Mouse (Mus musculus): Measurements from ENCODE around the gene Slc26a6. TPM values are rescaled to one million over a fixed set of nuclear protein-coding genes. Genes with fewer than 3 reads are reported as not detected.
A peak's percentile ranks its signal among the peaks of the same experiment; 100 is the strongest.

The Slc26a6 gene
- polyA plus RNA-seq, 1 experiment, result 8.2 TPM

GRCm38 (mm10) chr9:108809188-108809587 is 43.9 kb upstream of the Slc26a6 start:
- no peak for TF ChIP-seq POLR2A (IDR thresholded peaks at IDR 0.05; ENCODE audit: insufficient read depth, low read length)
- no peak for TF ChIP-seq EP300 (IDR thresholded peaks at IDR 0.05; ENCODE audit: insufficient read depth, low read depth, low read length)
- TF ChIP-seq CTCF (IDR thresholded peaks at IDR 0.05; ENCODE audit: low read depth, low read length), result no peak
- peak overlapping the region; percentile 82; the same call in 1 of the 2 replicates for H3K4me3 ChIP-seq (ENCODE audit: low read depth, low read length)
- H3K36me3 ChIP-seq (ENCODE audit: control insufficient read depth, insufficient read depth, low read length, poor library complexity, severe bottlenecking), result peaks cover 4% of the 10 kb centered on the region; the same call in 1 of the 2 replicates
- H3K27me3 ChIP-seq (ENCODE audit: control insufficient read depth, insufficient read depth, low read length, poor library complexity, severe bottlenecking), result no peaks in the 10 kb centered on the region
- H3K9me3 ChIP-seq (replicated peaks; ENCODE audit: control insufficient read depth, insufficient read depth, low read length, poor library complexity, severe bottlenecking), result no peaks in the 10 kb centered on the region
- H3K9ac ChIP-seq (ENCODE audit: low read depth, poor library complexity, severe bottlenecking), result peak overlapping the region; percentile 60; the same call in 1 of the 2 replicates
- peaks cover 2% of the 10 kb centered on the region for H3K4me1 ChIP-seq (ENCODE audit: control insufficient read depth, insufficient read depth, low read length)
- H3K27ac ChIP-seq (ENCODE audit: insufficient read depth, low read length), result no peak overlapping the region

- H3K27ac ChIP-seq (ENCODE audit: insufficient read depth, low read length), result no peak overlapping the region
- H3K4me1 ChIP-seq (ENCODE audit: control insufficient read depth, insufficient read depth, low read length), result peaks cover 2% of the 10 kb centered on the region
- no peak for TF ChIP-seq CTCF (IDR thresholded peaks at IDR 0.05; ENCODE audit: low read depth, low read length)
- no peak overlapping the region for H3K4me3 ChIP-seq (ENCODE audit: low read depth, low read length)
- no peaks in the 10 kb centered on the region for H3K9me3 ChIP-seq (replicated peaks; ENCODE audit: control insufficient read depth, insufficient read depth, low read length, poor library complexity, severe bottlenecking)
- no peaks in the 10 kb centered on the region for H3K27me3 ChIP-seq (ENCODE audit: control insufficient read depth, insufficient read depth, low read length, poor library complexity, severe bottlenecking)
- no peak overlapping the region for H3K9ac ChIP-seq (ENCODE audit: low read depth, poor library complexity, severe bottlenecking)
- H3K36me3 ChIP-seq (ENCODE audit: control insufficient read depth, insufficient read depth, low read length, poor library complexity, severe bottlenecking), result peaks cover 6% of the 10 kb centered on the region; the same call in 1 of the 2 replicates
These were observed 43.4 kb upstream of the Slc26a6 start for GRCm38 (mm10) chr9:108809723-108810122.

DNA sequence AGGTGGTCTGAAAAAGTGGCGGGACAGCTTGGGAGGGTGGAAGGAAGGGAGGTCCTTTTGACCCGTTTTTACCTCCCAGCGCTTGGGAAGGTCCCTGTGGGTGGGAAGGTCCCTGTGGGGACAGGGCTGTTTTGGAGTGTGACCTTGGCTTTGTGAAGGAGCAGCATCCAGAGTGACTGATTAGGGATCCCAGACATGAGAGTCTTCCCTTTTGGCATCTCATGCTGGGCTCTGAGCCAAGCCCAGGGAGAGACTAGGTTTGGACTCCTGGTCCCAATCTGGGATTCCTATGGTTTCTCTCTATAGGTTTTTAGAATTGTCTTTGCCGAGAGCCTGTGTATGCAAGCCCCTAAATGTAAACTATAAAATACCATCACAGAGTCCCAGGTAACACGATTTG is 42.6 kb upstream of the Slc26a6 start:
- Histone ChIP-seq H3K4me3 (ENCODE audit: low read depth, low read length) (no peak overlapping the region), H3K27me3 (ENCODE audit: control insufficient read depth, insufficient read depth, low read length, poor library complexity, severe bottlenecking) (no peaks in the 10 kb centered on the region), H3K9ac (ENCODE audit: low read depth, poor library complexity, severe bottlenecking) (no peak overlapping the region), H3K4me1 (ENCODE audit: control insufficient read depth, insufficient read depth, low read length) (peaks cover 2% of the 10 kb centered on the region), H3K9me3 (replicated peaks; ENCODE audit: control insufficient read depth, insufficient read depth, low read length, poor library complexity, severe bottlenecking) (no peaks in the 10 kb centered on the region), H3K27ac (ENCODE audit: insufficient read depth, low read length) (no peak overlapping the region), H3K36me3 (ENCODE audit: control insufficient read depth, insufficient read depth, low read length, poor library complexity, severe bottlenecking) (peaks cover 6% of the 10 kb centered on the region; the same call in 1 of the 2 replicates)
- TF ChIP-seq EP300 (IDR thresholded peaks at IDR 0.05; ENCODE audit: insufficient read depth, low read depth, low read length), result no peak
- no peak for TF ChIP-seq CTCF (IDR thresholded peaks at IDR 0.05; ENCODE audit: low read depth, low read length)
- no peak for TF ChIP-seq POLR2A (IDR thresholded peaks at IDR 0.05; ENCODE audit: insufficient read depth, low read length)

GRCm38 (mm10) chr9:108815557-108815956 is 37.5 kb upstream of the Slc26a6 start:
- no peak for TF ChIP-seq EP300 (IDR thresholded peaks at IDR 0.05; ENCODE audit: insufficient read depth, low read depth, low read length)
- TF ChIP-seq POLR2A (IDR thresholded peaks at IDR 0.05; ENCODE audit: insufficient read depth, low read length), result no peak
- TF ChIP-seq CTCF (IDR thresholded peaks at IDR 0.05; ENCODE audit: low read depth, low read length), result no peak
- Histone ChIP-seq H3K27ac (ENCODE audit: insufficient read depth, low read length) (no peak overlapping the region), H3K36me3 (ENCODE audit: control insufficient read depth, insufficient read depth, low read length, poor library complexity, severe bottlenecking) (peaks cover 6% of the 10 kb centered on the region; the same call in 1 of the 2 replicates), H3K4me1 (ENCODE audit: control insufficient read depth, insufficient read depth, low read length) (no peaks in the 10 kb centered on the region), H3K9ac (ENCODE audit: low read depth, poor library complexity, severe bottlenecking) (no peak overlapping the region), H3K27me3 (ENCODE audit: control insufficient read depth, insufficient read depth, low read length, poor library complexity, severe bottlenecking) (no peaks in the 10 kb centered on the region), H3K4me3 (ENCODE audit: low read depth, low read length) (no peak overlapping the region), H3K9me3 (replicated peaks; ENCODE audit: control insufficient read depth, insufficient read depth, low read length, poor library complexity, severe bottlenecking) (no peaks in the 10 kb centered on the region)

GRCm38 (mm10) chr9:108819495-108819894 is 33.6 kb upstream of the Slc26a6 start:
- H3K4me3 ChIP-seq (ENCODE audit: low read depth, low read length), result no peak overlapping the region
- no peak overlapping the region for H3K27ac ChIP-seq (ENCODE audit: insufficient read depth, low read length)
- no peaks in the 10 kb centered on the region for H3K36me3 ChIP-seq (ENCODE audit: control insufficient read depth, insufficient read depth, low read length, poor library complexity, severe bottlenecking)
- no peak overlapping the region for H3K9ac ChIP-seq (ENCODE audit: low read depth, poor library complexity, severe bottlenecking)
- TF ChIP-seq CTCF (IDR thresholded peaks at IDR 0.05; ENCODE audit: low read depth, low read length) (peak; percentile 81), POLR2A (IDR thresholded peaks at IDR 0.05; ENCODE audit: insufficient read depth, low read length) (no peak)
- no peaks in the 10 kb centered on the region for H3K9me3 ChIP-seq (replicated peaks; ENCODE audit: control insufficient read depth, insufficient read depth, low read length, poor library complexity, severe bottlenecking)
- no peaks in the 10 kb centered on the region for H3K4me1 ChIP-seq (ENCODE audit: control insufficient read depth, insufficient read depth, low read length)
- H3K27me3 ChIP-seq (ENCODE audit: control insufficient read depth, insufficient read depth, low read length, poor library complexity, severe bottlenecking), result no peaks in the 10 kb centered on the region

GRCm38 (mm10) chr9:108820077-108820476 is 33.0 kb upstream of the Slc26a6 start:
- no peaks in the 10 kb centered on the region for H3K9me3 ChIP-seq (replicated peaks; ENCODE audit: control insufficient read depth, insufficient read depth, low read length, poor library complexity, severe bottlenecking)
- no peaks in the 10 kb centered on the region for H3K27me3 ChIP-seq (ENCODE audit: control insufficient read depth, insufficient read depth, low read length, poor library complexity, severe bottlenecking)
- H3K36me3 ChIP-seq (ENCODE audit: control insufficient read depth, insufficient read depth, low read length, poor library complexity, severe bottlenecking), result no peaks in the 10 kb centered on the region
- no peak overlapping the region for H3K9ac ChIP-seq (ENCODE audit: low read depth, poor library complexity, severe bottlenecking)
- H3K4me1 ChIP-seq (ENCODE audit: control insufficient read depth, insufficient read depth, low read length), result no peaks in the 10 kb centered on the region
- H3K4me3 ChIP-seq (ENCODE audit: low read depth, low read length), result no peak overlapping the region
- TF ChIP-seq CTCF (IDR thresholded peaks at IDR 0.05; ENCODE audit: low read depth, low read length) (no peak), EP300 (IDR thresholded peaks at IDR 0.05; ENCODE audit: insufficient read depth, low read depth, low read length) (no peak), POLR2A (IDR thresholded peaks at IDR 0.05; ENCODE audit: insufficient read depth, low read length) (no peak)
- no peak overlapping the region for H3K27ac ChIP-seq (ENCODE audit: insufficient read depth, low read length)
